Mouse (Mus musculus) B cell, adult 2 months (primary cell): ENCODE data around the gene B230104I21Rik.

Source experiments
- DNase-seq, 2 experiments: peaks; one replicate each; pipeline ENCODE4 v3.0.0; 2022

The B230104I21Rik gene

GRCm38 (mm10) chr4:154352246-154352645 is 16.3 kb downstream of the B230104I21Rik start:
- no peak for DNase-seq

DNA sequence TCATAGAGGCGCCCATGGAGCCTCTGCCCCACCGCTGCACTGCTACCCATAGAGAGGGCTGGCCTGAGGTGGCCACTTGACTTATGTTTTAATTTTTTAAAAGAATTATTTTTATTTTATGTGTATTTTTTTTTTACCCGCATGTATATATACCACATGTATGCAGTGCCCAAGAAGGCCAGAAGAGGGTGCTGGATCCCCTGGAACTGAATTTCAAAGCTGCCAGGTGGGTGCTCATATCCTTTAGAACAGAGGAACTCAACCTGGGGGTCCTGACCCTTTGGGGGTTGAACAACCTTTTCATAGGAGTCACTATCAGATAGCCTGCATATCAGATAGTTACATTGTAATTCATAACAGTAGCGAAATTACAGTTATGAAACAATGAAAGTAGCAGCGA is 19.5 kb downstream of the B230104I21Rik start:
- DNase-seq: no peak

- DNase-seq: no peak
These were observed 22.4 kb downstream of the B230104I21Rik start for GRCm38 (mm10) chr4:154358370-154358769.

DNA sequence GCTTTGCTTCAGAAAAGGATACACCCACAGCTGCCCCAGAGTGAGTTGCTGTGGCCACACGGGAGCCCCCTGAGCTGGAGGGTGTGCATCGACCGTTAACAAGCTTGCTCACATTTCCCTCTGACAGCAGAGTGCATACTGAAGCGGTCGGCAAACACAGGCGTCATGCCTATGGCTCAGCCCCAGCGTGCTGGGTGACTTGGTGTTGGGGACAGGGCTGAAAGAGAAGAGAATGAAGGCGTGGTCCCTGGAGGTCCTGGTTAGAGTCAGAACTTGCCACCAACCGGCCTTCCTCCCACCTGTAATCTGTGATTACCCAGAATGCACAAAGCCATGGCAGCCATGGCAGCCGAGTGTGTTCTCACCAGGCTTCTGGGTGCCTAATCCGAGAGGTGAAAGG is 22.9 kb downstream of the B230104I21Rik start:
- DNase-seq: no peak

- DNase-seq: no peak
These were observed 23.9 kb downstream of the B230104I21Rik start for GRCm38 (mm10) chr4:154359762-154360300.

DNA sequence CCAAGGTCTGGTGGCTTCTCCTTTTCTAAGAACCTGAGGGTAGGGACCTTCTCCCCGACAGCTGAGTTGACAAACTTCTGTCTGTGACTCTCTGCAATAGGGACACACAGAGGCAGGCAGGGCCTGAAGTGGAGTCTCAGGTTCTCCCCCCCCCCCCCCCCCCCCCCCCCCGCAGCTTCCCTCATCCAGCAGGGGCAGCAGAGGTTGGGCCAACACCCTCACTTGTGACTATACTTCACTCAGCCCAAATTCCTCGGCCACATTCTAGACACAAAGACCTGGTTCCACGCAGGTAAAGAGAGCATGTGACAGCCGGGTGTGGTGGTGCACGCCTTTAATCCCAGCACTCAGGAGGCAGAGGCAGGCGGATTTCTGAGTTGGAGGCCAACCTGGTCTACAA is 24.5 kb downstream of the B230104I21Rik start:
- no peak for DNase-seq

DNA sequence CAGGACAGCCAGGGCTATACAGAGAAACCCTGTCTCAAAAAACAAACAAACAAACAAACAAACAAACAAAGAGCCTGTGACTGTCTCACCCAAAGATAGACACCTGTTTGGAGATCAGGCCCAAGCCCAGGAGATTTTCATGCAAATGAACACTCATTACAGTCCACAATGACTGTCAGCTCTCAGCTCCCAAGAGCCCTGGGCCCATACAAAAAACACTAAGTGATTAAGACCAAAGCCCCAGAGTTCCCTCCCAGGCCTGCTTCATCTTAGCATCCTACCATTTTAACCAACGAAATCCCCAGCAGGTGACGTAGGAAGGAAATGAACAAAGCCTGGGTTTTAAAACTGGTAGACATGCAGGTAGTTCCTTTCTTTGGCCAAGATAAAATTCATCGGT is 24.9 kb downstream of the B230104I21Rik start:
- no peak for DNase-seq

DNA sequence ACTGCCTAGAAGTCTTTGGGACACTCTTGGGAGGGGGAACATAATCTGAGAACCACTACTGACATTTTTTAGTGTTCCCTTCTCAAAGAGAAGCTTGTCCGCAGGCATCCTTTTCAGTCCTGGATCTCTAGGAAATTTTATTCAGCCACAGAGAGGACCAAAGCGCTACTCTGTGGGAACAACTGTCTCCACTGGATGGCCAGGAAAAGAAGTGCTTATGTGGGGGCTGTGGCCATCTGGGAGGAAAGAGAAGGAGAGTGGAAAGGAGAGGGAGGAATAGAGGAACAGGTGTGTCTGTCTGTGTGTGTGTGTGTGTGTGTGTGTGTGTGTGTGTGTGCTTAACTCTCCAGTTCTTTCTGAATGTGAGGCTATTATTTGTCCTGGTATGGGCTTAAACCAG is 28.8 kb downstream of the B230104I21Rik start:
- DNase-seq: no peak

DNA sequence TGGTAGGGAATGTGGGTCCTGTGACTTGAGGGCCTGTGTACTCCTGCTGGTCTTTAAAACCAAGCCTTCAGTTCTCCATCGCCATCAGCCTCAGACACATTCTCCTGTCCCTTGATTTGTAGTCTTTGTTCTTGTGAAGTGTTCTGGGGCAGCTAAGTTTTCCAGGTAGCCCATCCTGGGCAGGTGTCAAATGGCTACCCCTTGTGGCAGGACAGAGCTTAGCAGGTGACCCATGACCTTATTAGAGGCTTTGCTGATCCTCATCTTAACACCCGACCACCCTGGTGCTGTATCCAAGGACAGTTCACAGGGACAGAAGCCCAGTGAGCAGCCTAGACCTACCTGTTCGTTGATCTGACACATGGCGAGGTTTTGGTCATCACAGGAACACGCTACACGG is 30.9 kb downstream of the B230104I21Rik start:
- DNase-seq: no peak

DNA sequence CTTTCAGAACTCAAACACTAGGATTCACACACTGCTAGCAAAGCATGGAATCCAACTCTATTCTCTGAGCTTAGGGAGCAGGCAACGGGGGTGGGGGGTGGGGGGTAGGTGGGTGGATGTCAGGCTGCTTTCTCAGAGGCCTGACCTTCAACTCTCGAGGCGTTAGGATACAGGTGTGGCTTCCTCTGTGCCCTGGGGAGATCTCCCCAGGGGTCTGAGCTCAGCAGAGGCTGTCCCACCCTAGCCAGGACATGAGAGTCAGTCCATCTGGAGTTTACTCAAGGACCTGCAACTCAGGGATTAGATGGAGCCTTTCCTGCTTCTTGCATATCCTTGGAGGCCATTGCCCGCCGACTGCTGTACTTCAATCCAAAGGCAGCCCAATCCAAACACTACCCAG is 33.2 kb downstream of the B230104I21Rik start:
- no peak for DNase-seq

GRCm38 (mm10) chr4:154370841-154371240 is 34.9 kb downstream of the B230104I21Rik start:
- no peak for DNase-seq

- DNase-seq: no peak
These were observed 35.8 kb downstream of the B230104I21Rik start for GRCm38 (mm10) chr4:154371542-154372247.

- DNase-seq: no peak
These were observed 40.2 kb downstream of the B230104I21Rik start for GRCm38 (mm10) chr4:154375939-154376625.

- DNase-seq: no peak
These were observed 42.9 kb downstream of the B230104I21Rik start for GRCm38 (mm10) chr4:154378876-154379275.

DNA sequence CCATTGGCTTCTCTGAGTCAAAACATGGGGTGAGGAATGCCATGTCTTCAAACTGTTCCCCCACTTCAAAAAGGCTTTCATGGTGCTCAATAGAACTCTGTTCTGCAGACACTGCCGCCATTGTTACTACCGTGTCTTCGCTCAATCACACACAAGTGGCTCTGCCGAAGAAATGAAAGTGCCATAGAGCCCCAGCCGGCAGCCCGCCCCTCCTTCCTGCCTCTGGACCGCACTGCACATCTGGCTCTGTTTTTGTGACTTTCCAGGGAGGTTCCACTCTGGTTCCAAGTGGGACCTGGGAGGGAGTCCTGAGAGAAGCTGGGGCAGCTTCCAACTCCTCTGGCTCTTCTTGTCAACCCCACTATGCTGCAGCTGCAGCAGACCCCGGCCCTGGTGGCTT is 49.3 kb downstream of the B230104I21Rik start:
- DNase-seq: no peak

- no peak for DNase-seq
These were observed 50.0 kb downstream of the B230104I21Rik start for GRCm38 (mm10) chr4:154385918-154386317.

GRCm38 (mm10) chr4:154386810-154387209 is 50.9 kb downstream of the B230104I21Rik start:
- DNase-seq: no peak

DNA sequence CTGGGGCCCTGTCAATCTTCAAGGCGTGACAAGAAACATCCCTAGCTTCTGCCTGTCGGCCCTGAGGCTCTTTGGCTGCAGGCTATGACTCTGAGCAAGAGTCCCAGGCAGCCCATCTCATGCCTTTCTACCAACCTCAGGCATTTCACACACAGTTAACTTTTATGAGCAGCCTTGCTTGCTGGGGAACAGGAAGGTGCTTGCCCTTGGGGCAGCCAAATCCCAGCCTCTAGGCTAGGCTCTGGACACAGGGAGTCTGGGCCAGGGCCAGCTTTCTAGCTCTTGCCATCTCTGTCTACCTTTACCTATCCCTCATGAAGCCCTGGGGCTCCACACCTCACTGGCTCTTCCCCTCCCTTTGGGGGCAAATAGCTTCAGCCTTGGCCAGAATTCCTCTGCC is 53.7 kb downstream of the B230104I21Rik start:
- no peak for DNase-seq

- no peak for DNase-seq
These were observed 54.6 kb downstream of the B230104I21Rik start for GRCm38 (mm10) chr4:154390333-154391080.

GRCm38 (mm10) chr4:154392641-154393040 is 56.7 kb downstream of the B230104I21Rik start:
- DNase-seq: no peak

- DNase-seq: no peak
These were observed 57.5 kb downstream of the B230104I21Rik start for GRCm38 (mm10) chr4:154393196-154394122.

GRCm38 (mm10) chr4:154394123-154394722 is 58.3 kb downstream of the B230104I21Rik start:
- DNase-seq: no peak
